Mouse (Mus musculus) CD8-positive naive resting alpha-beta T cell, adult 2 months (primary cell): ENCODE results near the gene Sh3pxd2a.

Source experiments
- DNase-seq, 2 experiments: peaks; one replicate each; pipeline ENCODE4 v3.0.0; 2022; ENCODE audit warnings: low read depth in 2 of 2, low spot score in 2 of 2

Gene Sh3pxd2a

GRCm38 (mm10) chr19:47345851-47346568 lies 118.2 kb downstream of the Sh3pxd2a start:
- no peak for DNase-seq

- no peak for DNase-seq
Observed at GRCm38 (mm10) chr19:47343422-47343821, 120.8 kb downstream of the Sh3pxd2a start.

GRCm38 (mm10) chr19:47339165-47339564 lies 125.0 kb downstream of the Sh3pxd2a start:
- DNase-seq = peak; percentile 52 to 64

GRCm38 (mm10) chr19:47338396-47339164 lies 125.6 kb downstream of the Sh3pxd2a start:
- DNase-seq = no peak

GRCm38 (mm10) chr19:47337743-47338142 lies 126.5 kb downstream of the Sh3pxd2a start:
- peak; percentile 73 to 76 for DNase-seq

- no peak for DNase-seq
Observed at GRCm38 (mm10) chr19:47337191-47337590, 127.0 kb downstream of the Sh3pxd2a start.

GRCm38 (mm10) chr19:47335262-47335661 lies 128.9 kb downstream of the Sh3pxd2a start:
- DNase-seq = no peak

- no peak for DNase-seq
Observed at GRCm38 (mm10) chr19:47334713-47335112, 129.5 kb downstream of the Sh3pxd2a start.

- DNase-seq = peak; percentile 28 to 36
Observed at GRCm38 (mm10) chr19:47330743-47331227, 133.4 kb downstream of the Sh3pxd2a start.

GRCm38 (mm10) chr19:47329102-47329501 lies 135.1 kb downstream of the Sh3pxd2a start:
- DNase-seq = no peak

- DNase-seq = no peak
Observed at GRCm38 (mm10) chr19:47327896-47328882, 136.0 kb downstream of the Sh3pxd2a start.

GRCm38 (mm10) chr19:47325881-47326280 lies 138.3 kb downstream of the Sh3pxd2a start:
- DNase-seq = no peak

GRCm38 (mm10) chr19:47323096-47323849 lies 140.9 kb downstream of the Sh3pxd2a start:
- DNase-seq = no peak

- no peak for DNase-seq
Observed at GRCm38 (mm10) chr19:47320331-47320668, 143.9 kb downstream of the Sh3pxd2a start.

GRCm38 (mm10) chr19:47319521-47320330 lies 144.5 kb downstream of the Sh3pxd2a start:
- no peak for DNase-seq

- DNase-seq = no peak
Observed at GRCm38 (mm10) chr19:47319061-47319460, 145.1 kb downstream of the Sh3pxd2a start.

- DNase-seq = no peak
Observed at GRCm38 (mm10) chr19:47317063-47317938, 146.9 kb downstream of the Sh3pxd2a start.

GRCm38 (mm10) chr19:47316288-47317062 lies 147.7 kb downstream of the Sh3pxd2a start:
- DNase-seq = no peak
